Mouse (Mus musculus): ENCODE results near the gene Rai14. TPM values are rescaled to one million over a fixed set of nuclear protein-coding genes. Genes with fewer than 3 reads are reported as not detected.
"Not testable (repeated sequence)": the region's sequence is repeated elsewhere in the genome, so short reads cannot be mapped to it uniquely, and the experiment has no call there.

The Rai14 gene
- polyA plus RNA-seq, 1 experiment from 2014 or later = 66.4 TPM

- no peaks in the 10 kb centered on the region for H3K9me3 ChIP-seq (replicated peaks)
- H3K27ac ChIP-seq = no peak overlapping the region
- H3K4me2 ChIP-seq = no peak overlapping the region
- H3K4me3 ChIP-seq (replicated peaks) = no peak overlapping the region
- H3K27me3 ChIP-seq = no peaks in the 10 kb centered on the region
- no peaks in the 10 kb centered on the region for H3K36me3 ChIP-seq
- no peak overlapping the region for H3K9ac ChIP-seq
- no peaks in the 10 kb centered on the region for H3K4me1 ChIP-seq
- ATAC-seq (replicated peaks; ENCODE audit: low FRiP score) = no peak
Measured at GRCm38 (mm10) chr15:10554336-10554735, 160.1 kb downstream of the Rai14 start.

- H3K4me3 ChIP-seq (replicated peaks) = no peak overlapping the region
- H3K27ac ChIP-seq = no peak overlapping the region
- no peaks in the 10 kb centered on the region for H3K9me3 ChIP-seq (replicated peaks)
- H3K4me1 ChIP-seq = peaks cover 7% of the 10 kb centered on the region; the same call in 1 of the 2 replicates
- no peak overlapping the region for H3K4me2 ChIP-seq
- H3K9ac ChIP-seq = no peak overlapping the region
- no peak for ATAC-seq (replicated peaks; ENCODE audit: low FRiP score)
- H3K36me3 ChIP-seq = no peaks in the 10 kb centered on the region
- no peaks in the 10 kb centered on the region for H3K27me3 ChIP-seq
- 64% methylated on average over 16 of the region's 16 CpGs for WGBS
Measured at GRCm38 (mm10) chr15:10540271-10541088, 173.9 kb downstream of the Rai14 start.

GRCm38 (mm10) chr15:10535969-10536368, 178.5 kb downstream of the Rai14 start:
- H3K27me3 ChIP-seq = no peaks in the 10 kb centered on the region
- no peak overlapping the region for H3K4me2 ChIP-seq
- H3K27ac ChIP-seq = no peak overlapping the region
- no peak for ATAC-seq (replicated peaks; ENCODE audit: low FRiP score)
- peaks cover 7% of the 10 kb centered on the region; the same call in 1 of the 2 replicates for H3K4me1 ChIP-seq
- H3K9me3 ChIP-seq (replicated peaks) = no peaks in the 10 kb centered on the region
- H3K36me3 ChIP-seq = no peaks in the 10 kb centered on the region
- H3K4me3 ChIP-seq (replicated peaks) = no peak overlapping the region
- H3K9ac ChIP-seq = no peak overlapping the region
- 85% methylated on average over 7 of the region's 7 CpGs for WGBS

- ATAC-seq (replicated peaks; ENCODE audit: low FRiP score) = no peak
- Histone ChIP-seq H3K4me3 (replicated peaks) (no peak overlapping the region), H3K36me3 (no peaks in the 10 kb centered on the region), H3K4me1 (no peaks in the 10 kb centered on the region), H3K9ac (no peak overlapping the region), H3K27me3 (no peaks in the 10 kb centered on the region), H3K9me3 (replicated peaks) (no peaks in the 10 kb centered on the region), H3K4me2 (no peak overlapping the region), H3K27ac (no peak overlapping the region)
- WGBS = 92% methylated on average over 5 of the region's 5 CpGs
Measured at GRCm38 (mm10) chr15:10534591-10534990, 179.8 kb downstream of the Rai14 start.

GRCm38 (mm10) chr15:10533361-10533760, 181.1 kb downstream of the Rai14 start:
- H3K4me1 ChIP-seq; H3K36me3 ChIP-seq; H3K27me3 ChIP-seq; ATAC-seq (replicated peaks; ENCODE audit: low FRiP score); H3K4me3 ChIP-seq (replicated peaks); H3K27ac ChIP-seq; H3K9me3 ChIP-seq (replicated peaks); H3K9ac ChIP-seq; H3K4me2 ChIP-seq: not testable (repeated sequence)
- WGBS = 86% methylated on average over 10 of the region's 10 CpGs

- Histone ChIP-seq H3K9ac (no peak overlapping the region), H3K4me3 (replicated peaks) (no peak overlapping the region), H3K27ac (no peak overlapping the region), H3K4me1 (no peaks in the 10 kb centered on the region), H3K9me3 (replicated peaks) (no peaks in the 10 kb centered on the region), H3K4me2 (no peak overlapping the region), H3K27me3 (no peaks in the 10 kb centered on the region), H3K36me3 (no peaks in the 10 kb centered on the region)
- no peak for ATAC-seq (replicated peaks; ENCODE audit: low FRiP score)
- WGBS = 86% methylated on average over 4 of the region's 4 CpGs
Measured at GRCm38 (mm10) chr15:10531352-10531751, 183.1 kb downstream of the Rai14 start.

- Histone ChIP-seq H3K4me3 (replicated peaks) (no peak overlapping the region), H3K27me3 (no peaks in the 10 kb centered on the region), H3K36me3 (no peaks in the 10 kb centered on the region), H3K4me2 (no peak overlapping the region), H3K27ac (no peak overlapping the region), H3K9ac (no peak overlapping the region), H3K9me3 (replicated peaks) (no peaks in the 10 kb centered on the region), H3K4me1 (no peaks in the 10 kb centered on the region)
- 87% methylated on average over 1 of the region's 1 CpGs for WGBS
- ATAC-seq (replicated peaks; ENCODE audit: low FRiP score) = no peak
Measured at GRCm38 (mm10) chr15:10525896-10526295, 188.5 kb downstream of the Rai14 start.

Other genes with a start within 250 kb of the Rai14 start
- 12.6 and 12.9 TPM in 2 replicates for gene Dnajc21, start 244.1 kb downstream of the Rai14 start, polyA plus RNA-seq (2015; fragmentation: Nextera tagmentation; extraction: Ambion mirVana)
- gene Brix1, start 228.7 kb downstream of the Rai14 start, polyA plus RNA-seq (2015; fragmentation: Nextera tagmentation; extraction: Ambion mirVana) = 104 and 129 TPM in 2 replicates
- 39.4 and 41.3 TPM in 2 replicates for gene Rad1, start 228.6 kb downstream of the Rai14 start, polyA plus RNA-seq (2015; fragmentation: Nextera tagmentation; extraction: Ambion mirVana)
- not detected in 2 replicates for gene Ttc23l, start 156.0 kb downstream of the Rai14 start, polyA plus RNA-seq (2015; fragmentation: Nextera tagmentation; extraction: Ambion mirVana)
- gene C1qtnf3, start 237.7 kb upstream of the Rai14 start, polyA plus RNA-seq (2015; fragmentation: Nextera tagmentation; extraction: Ambion mirVana) = 14.7 and 15.8 TPM in 2 replicates